Mouse (Mus musculus): ENCODE results near the gene Adgrl1. TPM values are rescaled to one million over a fixed set of nuclear protein-coding genes. Genes with fewer than 3 reads are reported as not detected.

Gene Adgrl1
- total and polyA plus RNA-seq, 3 experiments, result 11.3 to 31.2 (median 18.5) TPM

DNA sequence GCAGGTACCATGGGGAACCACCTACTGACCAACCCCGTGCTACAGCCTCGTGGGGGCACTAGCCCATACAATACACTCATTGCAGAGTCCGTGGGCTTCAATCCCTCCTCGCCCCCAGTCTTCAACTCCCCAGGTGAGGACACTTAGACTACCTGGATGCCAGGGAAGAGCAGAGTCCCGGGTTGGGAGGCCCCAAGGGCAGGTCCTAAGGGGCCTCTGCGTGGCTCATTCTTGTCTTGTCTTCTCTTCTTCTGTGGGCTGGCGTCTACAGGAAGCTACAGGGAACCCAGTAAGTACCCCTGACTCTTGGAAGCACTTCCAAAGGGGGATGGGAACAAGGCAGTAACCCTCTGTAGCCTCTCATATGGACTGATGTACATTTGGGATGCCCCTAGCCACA, 37.7 kb downstream of the Adgrl1 start:
- Histone ChIP-seq H3K4me3 (ENCODE audit: low read depth, low read length) (no peak overlapping the region), H3K4me1 (ENCODE audit: insufficient read depth, low read depth, low read length) (no peaks in the 10 kb centered on the region), H3K9me3 (replicated peaks) (no peaks in the 10 kb centered on the region), H3K27me3 (ENCODE audit: insufficient read depth, low read length) (peaks cover 10% of the 10 kb centered on the region), H3K36me3 (replicated peaks) (peaks cover 67% of the 10 kb centered on the region)
- DNase-seq (ENCODE audit: low spot score) (no peak), ATAC-seq (ENCODE audit: extremely low read depth, insufficient number of reproducible peaks, low FRiP score, poor library complexity, severe bottlenecking) (no peak)
- TF ChIP-seq POLR2AphosphoS5 (IDR thresholded peaks at IDR 0.05; ENCODE audit: insufficient replicate concordance, low read depth, low read length), result no peak
- no peak for TF ChIP-seq CTCF (IDR thresholded peaks at IDR 0.05; ENCODE audit: low read depth, low read length)
- TF ChIP-seq GATA1 (IDR thresholded peaks at IDR 0.05; ENCODE audit: borderline replicate concordance, low read length), result no peak
- no peak for TF ChIP-seq TAL1 (conservative IDR thresholded peaks at IDR 0.05; ENCODE audit: low read depth, low read length)
- TF ChIP-seq GATA2 (IDR thresholded peaks at IDR 0.05; ENCODE audit: borderline replicate concordance, low read depth, low read length), result no peak

DNA sequence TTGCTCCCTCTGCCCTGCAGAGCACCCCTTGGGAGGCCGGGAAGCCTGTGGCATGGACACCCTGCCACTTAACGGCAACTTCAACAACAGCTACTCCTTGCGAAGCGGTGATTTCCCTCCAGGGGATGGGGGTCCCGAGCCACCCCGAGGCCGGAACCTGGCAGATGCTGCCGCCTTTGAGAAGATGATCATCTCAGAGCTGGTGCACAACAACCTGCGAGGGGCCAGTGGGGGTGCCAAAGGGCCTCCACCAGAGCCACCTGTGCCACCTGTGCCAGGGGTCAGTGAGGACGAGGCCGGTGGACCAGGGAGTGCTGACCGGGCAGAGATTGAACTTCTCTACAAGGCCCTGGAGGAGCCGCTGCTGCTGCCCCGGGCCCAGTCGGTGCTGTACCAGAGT, 38.4 kb downstream of the Adgrl1 start:
- Histone ChIP-seq H3K9me3 (replicated peaks) (no peaks in the 10 kb centered on the region), H3K36me3 (replicated peaks) (peaks cover 60% of the 10 kb centered on the region)
- TF ChIP-seq GATA1 (IDR thresholded peaks at IDR 0.05; ENCODE audit: borderline replicate concordance, low read length) (no peak), CTCF (IDR thresholded peaks at IDR 0.05; ENCODE audit: low read depth, low read length) (no peak), POLR2AphosphoS5 (IDR thresholded peaks at IDR 0.05; ENCODE audit: insufficient replicate concordance, low read depth, low read length) (no peak), TAL1 (conservative IDR thresholded peaks at IDR 0.05; ENCODE audit: low read depth, low read length) (no peak), GATA2 (IDR thresholded peaks at IDR 0.05; ENCODE audit: borderline replicate concordance, low read depth, low read length) (no peak)

DNA sequence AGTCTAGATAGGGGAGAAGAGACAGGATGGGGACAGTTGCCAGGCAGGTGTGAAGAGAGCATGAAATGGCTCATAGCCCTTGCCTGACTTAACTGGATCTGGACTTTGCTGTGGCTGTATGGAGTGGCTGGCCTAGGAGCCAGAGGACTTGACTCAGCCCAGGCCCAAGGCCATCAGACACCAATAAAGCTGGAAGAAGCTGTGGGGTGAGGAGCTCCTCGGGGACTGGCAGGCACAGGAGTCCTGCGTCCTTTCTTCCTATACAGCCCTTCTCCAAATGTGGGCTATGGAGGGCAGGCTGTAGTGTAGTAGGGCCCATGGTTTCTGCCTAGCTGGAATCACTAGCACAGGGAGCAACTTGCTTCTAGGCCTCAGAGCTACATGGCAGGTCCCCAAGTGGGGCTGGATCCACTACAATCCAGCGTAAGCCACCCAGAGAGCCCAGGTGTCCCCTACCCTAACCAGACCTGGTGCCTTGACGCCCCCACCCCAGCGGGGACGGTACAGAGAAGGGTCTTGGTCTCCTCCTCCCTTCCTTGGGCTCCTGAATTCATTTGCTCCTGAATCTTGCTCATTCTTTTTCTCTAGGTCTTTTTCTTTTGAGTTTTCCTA, 41.3 kb downstream of the Adgrl1 start:
- Histone ChIP-seq H3K36me3 (replicated peaks) (peaks cover 32% of the 10 kb centered on the region), H3K27me3 (ENCODE audit: insufficient read depth, low read length) (peaks cover 10% of the 10 kb centered on the region), H3K9me3 (replicated peaks) (no peaks in the 10 kb centered on the region), H3K4me1 (ENCODE audit: insufficient read depth, low read depth, low read length) (no peaks in the 10 kb centered on the region), H3K4me3 (ENCODE audit: low read depth, low read length) (no peak overlapping the region)
- DNase-seq (ENCODE audit: low spot score) (no peak), ATAC-seq (ENCODE audit: extremely low read depth, insufficient number of reproducible peaks, low FRiP score, poor library complexity, severe bottlenecking) (no peak)
- TF ChIP-seq CTCF (IDR thresholded peaks at IDR 0.05; ENCODE audit: low read depth, low read length) (no peak), POLR2AphosphoS5 (IDR thresholded peaks at IDR 0.05; ENCODE audit: insufficient replicate concordance, low read depth, low read length) (no peak)

More for the DNA sequence above, 38.4 kb downstream of the Adgrl1 start:
- H3K4me1 ChIP-seq (ENCODE audit: insufficient read depth, low read depth, low read length), result no peaks in the 10 kb centered on the region
- no peak overlapping the region for H3K4me3 ChIP-seq (ENCODE audit: low read depth, low read length)
- ATAC-seq (ENCODE audit: extremely low read depth, insufficient number of reproducible peaks, low FRiP score, poor library complexity, severe bottlenecking) (no peak), DNase-seq (ENCODE audit: low spot score) (no peak)
- peaks cover 10% of the 10 kb centered on the region for H3K27me3 ChIP-seq (ENCODE audit: insufficient read depth, low read length)

DNA sequence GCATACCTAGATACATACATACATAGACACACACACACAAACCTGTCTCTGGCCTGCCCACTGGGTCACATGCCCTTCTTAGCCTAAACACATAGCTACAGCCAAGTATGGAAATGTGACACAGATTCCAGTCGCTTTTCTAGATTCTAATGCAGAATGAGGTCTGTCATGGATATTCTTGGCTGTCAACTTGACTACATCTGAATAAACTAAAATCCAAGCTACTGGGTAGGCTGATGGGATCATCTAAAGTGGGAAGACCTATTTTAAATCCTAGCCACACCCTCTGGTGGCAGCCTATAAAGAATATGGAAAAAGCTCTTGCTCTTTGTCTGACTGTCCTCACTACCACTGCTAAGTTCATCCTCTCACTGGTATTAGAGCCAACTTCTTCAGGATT, 42.5 kb downstream of the Adgrl1 start:
- ATAC-seq (ENCODE audit: extremely low read depth, insufficient number of reproducible peaks, low FRiP score, poor library complexity, severe bottlenecking) (no peak), DNase-seq (ENCODE audit: low spot score) (no peak)
- H3K4me1 ChIP-seq (ENCODE audit: insufficient read depth, low read depth, low read length), result no peaks in the 10 kb centered on the region
- TF ChIP-seq GATA2 (IDR thresholded peaks at IDR 0.05; ENCODE audit: borderline replicate concordance, low read depth, low read length), result no peak
- no peak for TF ChIP-seq TAL1 (conservative IDR thresholded peaks at IDR 0.05; ENCODE audit: low read depth, low read length)
- no peak for TF ChIP-seq POLR2AphosphoS5 (IDR thresholded peaks at IDR 0.05; ENCODE audit: insufficient replicate concordance, low read depth, low read length)
- TF ChIP-seq CTCF (IDR thresholded peaks at IDR 0.05; ENCODE audit: low read depth, low read length), result no peak
- TF ChIP-seq GATA1 (IDR thresholded peaks at IDR 0.05; ENCODE audit: borderline replicate concordance, low read length), result no peak
- no peaks in the 10 kb centered on the region for H3K9me3 ChIP-seq (replicated peaks)
- H3K36me3 ChIP-seq (replicated peaks), result peaks cover 19% of the 10 kb centered on the region
- H3K4me3 ChIP-seq (ENCODE audit: low read depth, low read length), result no peak overlapping the region
- peaks cover 14% of the 10 kb centered on the region for H3K27me3 ChIP-seq (ENCODE audit: insufficient read depth, low read length)

DNA sequence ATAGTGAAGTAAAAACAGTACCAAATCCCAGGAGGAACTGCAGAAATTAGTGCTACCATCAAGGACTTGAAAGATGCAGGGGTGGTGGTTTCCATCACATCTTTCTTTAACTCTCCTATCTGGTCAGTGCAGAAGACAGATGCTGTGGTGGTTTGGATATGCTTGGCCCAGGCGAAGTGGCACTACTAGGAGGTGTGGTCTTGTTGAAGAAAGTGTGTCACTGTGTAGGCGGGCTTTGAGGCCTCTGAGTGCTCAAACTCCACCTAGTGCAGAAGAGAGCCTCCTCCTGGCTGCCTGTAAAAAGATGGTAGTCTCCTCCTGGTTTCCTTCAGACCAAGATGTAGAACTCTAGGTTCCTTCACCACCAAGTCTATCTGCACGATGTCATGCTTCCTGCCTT, 45.6 kb downstream of the Adgrl1 start:
- no peak for TF ChIP-seq POLR2AphosphoS5 (IDR thresholded peaks at IDR 0.05; ENCODE audit: insufficient replicate concordance, low read depth, low read length)
- no peak for TF ChIP-seq GATA1 (IDR thresholded peaks at IDR 0.05; ENCODE audit: borderline replicate concordance, low read length)
- no peak for TF ChIP-seq GATA2 (IDR thresholded peaks at IDR 0.05; ENCODE audit: borderline replicate concordance, low read depth, low read length)
- TF ChIP-seq TAL1 (conservative IDR thresholded peaks at IDR 0.05; ENCODE audit: low read depth, low read length), result no peak
- no peak for TF ChIP-seq CTCF (IDR thresholded peaks at IDR 0.05; ENCODE audit: low read depth, low read length)
- Histone ChIP-seq H3K4me3 (ENCODE audit: low read depth, low read length) (no peak overlapping the region), H3K4me1 (ENCODE audit: insufficient read depth, low read depth, low read length) (no peaks in the 10 kb centered on the region), H3K36me3 (replicated peaks) (no peaks in the 10 kb centered on the region), H3K9me3 (replicated peaks) (no peaks in the 10 kb centered on the region), H3K27me3 (ENCODE audit: insufficient read depth, low read length) (peaks cover 18% of the 10 kb centered on the region)
- no peak for DNase-seq (ENCODE audit: low spot score)
- ATAC-seq (ENCODE audit: extremely low read depth, insufficient number of reproducible peaks, low FRiP score, poor library complexity, severe bottlenecking), result no peak

DNA sequence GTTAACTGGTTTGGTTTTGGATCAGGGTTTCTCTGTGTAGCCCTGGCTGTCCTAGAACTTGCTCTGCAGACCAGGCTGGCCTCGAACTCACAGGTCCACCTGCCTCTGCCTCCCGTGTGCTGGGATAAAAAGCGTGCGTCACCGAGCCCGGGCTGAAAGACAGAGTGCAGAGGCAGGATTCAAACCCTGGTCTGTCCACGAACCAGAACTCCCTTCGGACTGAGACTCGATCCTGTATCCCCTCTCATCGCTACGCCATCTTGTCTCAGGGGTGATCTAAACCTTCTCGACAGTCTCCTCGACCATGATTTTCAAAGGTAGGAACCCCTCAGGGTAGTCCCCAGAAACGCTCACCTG, 54.8 kb downstream of the Adgrl1 start:
- Histone ChIP-seq H3K4me1 (ENCODE audit: insufficient read depth, low read depth, low read length) (peaks cover 26% of the 10 kb centered on the region), H3K4me3 (ENCODE audit: low read depth, low read length) (peak overlapping the region; percentile 76), H3K9me3 (replicated peaks) (no peaks in the 10 kb centered on the region), H3K27me3 (ENCODE audit: insufficient read depth, low read length) (0 out of 2 replicates have a peak, but pooled peaks cover 3% of the 10 kb centered on the region), H3K36me3 (replicated peaks) (peaks cover 20% of the 10 kb centered on the region)
- ATAC-seq (ENCODE audit: extremely low read depth, insufficient number of reproducible peaks, low FRiP score, poor library complexity, severe bottlenecking) (no peak), DNase-seq (ENCODE audit: low spot score) (no peak)
- TF ChIP-seq GATA1 (IDR thresholded peaks at IDR 0.05; ENCODE audit: borderline replicate concordance, low read length) (no peak), GATA2 (IDR thresholded peaks at IDR 0.05; ENCODE audit: borderline replicate concordance, low read depth, low read length) (no peak), CTCF (IDR thresholded peaks at IDR 0.05; ENCODE audit: low read depth, low read length) (no peak), POLR2AphosphoS5 (IDR thresholded peaks at IDR 0.05; ENCODE audit: insufficient replicate concordance, low read depth, low read length) (no peak), TAL1 (conservative IDR thresholded peaks at IDR 0.05; ENCODE audit: low read depth, low read length) (no peak)

Data from G1E (cell line).